Mouse (Mus musculus): ENCODE measurements at regions not wholly inside any gene's neighbourhood (a gene's known extent, or its start where the extent isn't known, plus 50 kb on each side); places are given as distances from the start of the nearest gene placed in this dataset.

GRCm38 (mm10) chr15:72101730-72102129 lies 1732.6 kb upstream of the Gm6569 start:
- H3K36me3 ChIP-seq, result no peaks in the 10 kb centered on the region
- ATAC-seq (ENCODE audit: low FRiP score, low read depth), result no peak
- no peaks in the 10 kb centered on the region for H3K27me3 ChIP-seq
- H3K27ac ChIP-seq (replicated peaks), result no peak overlapping the region
- WGBS, result 67% methylated on average over 1 of the region's 1 CpGs
- peaks cover 4% of the 10 kb centered on the region; the same call in 1 of the 2 replicates for H3K4me1 ChIP-seq (replicated peaks)
- H3K4me2 ChIP-seq, result no peak overlapping the region
- no peaks in the 10 kb centered on the region for H3K9me3 ChIP-seq
- H3K4me3 ChIP-seq, result no peak overlapping the region
- no peak overlapping the region for H3K9ac ChIP-seq

- peaks cover 4% of the 10 kb centered on the region; the same call in 1 of the 2 replicates for H3K4me1 ChIP-seq (replicated peaks)
- H3K9ac ChIP-seq, result no peak overlapping the region
- peak; percentile 73 for ATAC-seq (ENCODE audit: low FRiP score, low read depth)
- H3K4me2 ChIP-seq, result no peak overlapping the region
- no peaks in the 10 kb centered on the region for H3K27me3 ChIP-seq
- 0 out of 2 replicates have a peak overlapping the region, but pooled peaks have one; percentile 20 for H3K27ac ChIP-seq (replicated peaks)
- WGBS, result 35% methylated on average over 4 of the region's 4 CpGs
- H3K9me3 ChIP-seq, result no peaks in the 10 kb centered on the region
- no peak overlapping the region for H3K4me3 ChIP-seq
- H3K36me3 ChIP-seq, result no peaks in the 10 kb centered on the region
Observed at GRCm38 (mm10) chr15:72105830-72106413, 1728.4 kb upstream of the Gm6569 start.

DNA sequence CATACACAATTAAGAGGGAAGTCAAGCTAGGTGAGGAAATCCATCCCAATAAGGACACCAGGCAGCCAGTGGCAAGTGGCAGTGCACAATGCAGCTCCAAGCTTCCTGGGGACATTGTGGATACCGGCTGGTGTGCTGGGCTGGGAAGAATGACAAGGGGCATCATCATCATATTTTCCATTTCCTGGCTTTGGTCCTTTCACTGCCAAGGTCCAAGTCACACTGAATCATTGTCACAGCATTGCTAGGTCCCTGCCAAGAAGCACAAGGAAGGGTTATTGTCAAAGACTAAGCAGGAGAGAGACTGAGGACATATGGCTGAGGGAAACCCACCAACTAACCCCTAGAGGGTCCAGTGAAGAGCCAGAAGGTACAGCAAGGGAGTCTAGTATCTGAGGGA lies 1723.8 kb upstream of the Gm6569 start:
- Histone ChIP-seq H3K27ac (replicated peaks) (no peak overlapping the region), H3K36me3 (no peaks in the 10 kb centered on the region), H3K9me3 (no peaks in the 10 kb centered on the region), H3K27me3 (no peaks in the 10 kb centered on the region), H3K4me2 (no peak overlapping the region), H3K4me1 (replicated peaks) (peaks cover 4% of the 10 kb centered on the region; the same call in 1 of the 2 replicates), H3K9ac (no peak overlapping the region), H3K4me3 (no peak overlapping the region)
- WGBS, result 75% methylated on average over 1 of the region's 1 CpGs
- ATAC-seq (ENCODE audit: low FRiP score, low read depth), result no peak

DNA sequence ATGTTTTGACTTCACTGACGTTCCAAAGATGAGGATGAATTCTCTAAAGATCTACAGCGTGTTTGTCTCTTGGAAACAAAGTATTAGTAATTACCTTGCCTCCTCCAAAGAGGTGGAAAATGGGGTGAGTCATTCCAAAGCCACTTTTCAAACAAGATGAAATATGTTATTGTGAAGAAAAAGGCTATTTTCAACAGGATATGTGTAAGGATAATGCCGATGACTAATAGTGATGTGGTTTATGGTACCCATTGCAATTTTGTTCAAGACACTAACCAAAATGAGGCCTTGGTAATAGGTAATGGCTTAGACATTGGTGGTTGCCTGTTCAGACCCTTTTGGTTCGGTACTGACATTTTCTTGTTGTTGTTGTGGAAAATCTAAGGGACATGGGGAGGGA lies 1717.6 kb upstream of the Gm6569 start:
- Histone ChIP-seq H3K4me3 (no peak overlapping the region), H3K4me2 (no peak overlapping the region), H3K27me3 (no peaks in the 10 kb centered on the region), H3K36me3 (no peaks in the 10 kb centered on the region), H3K27ac (replicated peaks) (no peak overlapping the region), H3K9ac (no peak overlapping the region), H3K4me1 (replicated peaks) (no peaks in the 10 kb centered on the region), H3K9me3 (no peaks in the 10 kb centered on the region)
- no peak for ATAC-seq (ENCODE audit: low FRiP score, low read depth)
- 80% methylated on average over 4 of the region's 4 CpGs for WGBS

GRCm38 (mm10) chr15:72134226-72134625 lies 1700.1 kb upstream of the Gm6569 start:
- Histone ChIP-seq H3K36me3 (no peaks in the 10 kb centered on the region), H3K27ac (replicated peaks) (no peak overlapping the region), H3K9ac (no peak overlapping the region), H3K27me3 (no peaks in the 10 kb centered on the region), H3K4me3 (no peak overlapping the region), H3K4me1 (replicated peaks) (no peaks in the 10 kb centered on the region), H3K4me2 (no peak overlapping the region), H3K9me3 (no peaks in the 10 kb centered on the region)
- 84% methylated on average over 8 of the region's 8 CpGs for WGBS
- ATAC-seq (ENCODE audit: low FRiP score, low read depth), result no peak

- no peaks in the 10 kb centered on the region for H3K4me1 ChIP-seq (replicated peaks)
- H3K27me3 ChIP-seq, result no peaks in the 10 kb centered on the region
- no peaks in the 10 kb centered on the region for H3K9me3 ChIP-seq
- no peak overlapping the region for H3K27ac ChIP-seq (replicated peaks)
- H3K9ac ChIP-seq, result no peak overlapping the region
- 55% methylated on average over 4 of the region's 4 CpGs for WGBS
- no peaks in the 10 kb centered on the region for H3K36me3 ChIP-seq
- no peak overlapping the region for H3K4me2 ChIP-seq
- no peak overlapping the region for H3K4me3 ChIP-seq
- 0 out of 2 replicates have a peak, but pooled peaks have one; percentile 42 for ATAC-seq (ENCODE audit: low FRiP score, low read depth)
Observed at GRCm38 (mm10) chr15:72135992-72136617, 1698.3 kb upstream of the Gm6569 start.

DNA sequence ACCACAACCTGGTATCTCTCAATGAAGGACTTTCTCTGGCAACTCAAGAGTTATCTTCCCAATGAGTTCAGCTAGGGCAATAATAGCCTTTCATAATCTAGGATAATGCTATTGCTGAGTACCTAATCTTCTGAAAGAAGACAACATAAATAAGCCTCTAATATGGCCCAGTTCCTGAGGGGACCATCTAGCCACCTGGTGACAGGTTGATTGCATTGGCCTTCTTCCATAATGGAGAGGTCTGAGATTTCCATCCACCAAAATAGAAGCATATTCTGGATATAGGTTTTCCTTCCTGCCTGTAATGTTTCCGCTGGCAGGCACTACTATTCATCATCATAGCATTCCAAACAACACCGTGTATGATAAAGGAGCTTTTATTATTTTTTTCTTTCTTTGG lies 1694.2 kb upstream of the Gm6569 start:
- Histone ChIP-seq H3K27ac (replicated peaks) (no peak overlapping the region), H3K9me3 (no peaks in the 10 kb centered on the region), H3K36me3 (no peaks in the 10 kb centered on the region), H3K4me2 (no peak overlapping the region), H3K9ac (no peak overlapping the region), H3K27me3 (no peaks in the 10 kb centered on the region), H3K4me1 (replicated peaks) (no peaks in the 10 kb centered on the region), H3K4me3 (no peak overlapping the region)
- 90% methylated on average over 2 of the region's 2 CpGs for WGBS
- ATAC-seq (ENCODE audit: low FRiP score, low read depth), result no peak

DNA sequence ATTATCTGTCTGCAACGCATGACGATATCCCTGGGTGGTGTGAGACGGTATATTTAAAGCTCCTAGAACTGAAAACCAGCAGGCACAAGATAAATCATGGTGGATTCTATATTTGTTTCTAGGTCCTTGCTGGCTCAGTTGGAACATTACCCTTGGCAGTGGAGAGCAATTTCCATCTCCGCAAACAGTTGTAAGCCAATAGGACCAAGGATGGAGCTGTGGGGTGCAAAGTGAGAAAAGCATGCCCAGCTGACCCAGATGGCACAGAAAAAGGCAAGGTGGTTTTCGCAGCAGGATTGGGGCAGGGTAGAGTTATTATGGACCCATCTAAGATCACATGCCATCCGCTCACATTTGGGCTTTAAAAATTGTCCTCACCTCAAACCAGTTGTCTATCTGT lies 1683.8 kb upstream of the Gm6569 start:
- Histone ChIP-seq H3K4me1 (replicated peaks) (no peaks in the 10 kb centered on the region), H3K9me3 (no peaks in the 10 kb centered on the region), H3K27ac (replicated peaks) (no peak overlapping the region), H3K36me3 (no peaks in the 10 kb centered on the region), H3K27me3 (no peaks in the 10 kb centered on the region), H3K4me2 (no peak overlapping the region), H3K4me3 (no peak overlapping the region), H3K9ac (no peak overlapping the region)
- 75% methylated on average over 6 of the region's 6 CpGs for WGBS
- ATAC-seq (ENCODE audit: low FRiP score, low read depth), result no peak

DNA sequence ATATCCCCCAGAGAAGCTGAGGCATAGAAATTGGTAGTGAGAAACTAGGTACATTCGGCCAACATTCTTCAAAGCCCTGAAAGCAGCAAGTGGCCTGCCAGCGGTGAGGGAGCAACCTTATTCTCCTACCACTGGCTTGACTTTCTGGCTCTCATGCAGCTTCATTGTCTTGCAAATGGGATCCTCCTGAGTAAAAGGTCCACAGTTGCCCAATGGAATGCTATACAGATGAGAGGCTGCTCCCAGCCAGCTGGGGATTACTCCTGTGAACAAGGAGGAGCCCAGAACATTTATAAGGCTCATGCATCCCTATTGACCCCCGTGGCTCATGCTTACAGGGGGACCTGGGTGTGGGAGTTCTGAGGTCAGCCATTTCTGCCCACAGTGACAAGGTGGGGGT lies 1675.9 kb upstream of the Gm6569 start:
- H3K36me3 ChIP-seq, result no peaks in the 10 kb centered on the region
- no peaks in the 10 kb centered on the region for H3K27me3 ChIP-seq
- H3K9me3 ChIP-seq, result no peaks in the 10 kb centered on the region
- WGBS, result 61% methylated on average over 3 of the region's 3 CpGs
- no peak overlapping the region for H3K9ac ChIP-seq
- ATAC-seq (ENCODE audit: low FRiP score, low read depth), result no peak
- no peak overlapping the region for H3K4me3 ChIP-seq
- H3K27ac ChIP-seq (replicated peaks), result no peak overlapping the region
- H3K4me1 ChIP-seq (replicated peaks), result no peaks in the 10 kb centered on the region
- no peak overlapping the region for H3K4me2 ChIP-seq

GRCm38 (mm10) chr15:72200861-72201260 lies 1633.5 kb upstream of the Gm6569 start:
- H3K9me3 ChIP-seq, result no peaks in the 10 kb centered on the region
- no peak overlapping the region for H3K4me2 ChIP-seq
- no peak overlapping the region for H3K4me3 ChIP-seq
- no peak overlapping the region for H3K9ac ChIP-seq
- no peaks in the 10 kb centered on the region; the same call in 1 of the 2 replicates for H3K27me3 ChIP-seq
- H3K4me1 ChIP-seq (replicated peaks), result peaks cover 6% of the 10 kb centered on the region; the same call in 1 of the 2 replicates
- WGBS, result 30% methylated on average over 3 of the region's 3 CpGs
- no peak overlapping the region for H3K27ac ChIP-seq (replicated peaks)
- ATAC-seq (ENCODE audit: low FRiP score, low read depth), result no peak
- H3K36me3 ChIP-seq, result no peaks in the 10 kb centered on the region

DNA sequence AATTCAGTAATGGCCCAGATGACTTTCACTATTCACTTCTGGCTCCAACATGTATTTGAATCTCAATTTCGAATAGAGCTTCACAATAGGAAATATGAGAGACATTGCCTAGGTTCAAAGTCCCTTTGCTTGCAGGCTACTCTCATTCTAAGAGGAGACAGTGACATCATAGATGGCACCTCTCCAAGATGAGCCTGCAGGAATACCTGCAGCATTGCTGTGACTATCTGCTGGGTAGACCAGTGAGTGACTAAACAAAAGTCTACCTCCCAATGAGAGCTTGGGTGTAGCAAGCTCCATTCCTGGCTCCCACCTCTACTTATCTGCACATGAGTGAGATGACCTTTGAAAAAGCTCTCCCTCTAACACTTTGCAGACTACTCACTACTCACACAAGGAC lies 1632.6 kb upstream of the Gm6569 start:
- Histone ChIP-seq H3K27ac (replicated peaks) (no peak overlapping the region), H3K27me3 (no peaks in the 10 kb centered on the region; the same call in 1 of the 2 replicates), H3K9ac (no peak overlapping the region), H3K4me2 (no peak overlapping the region), H3K4me1 (replicated peaks) (peaks cover 10% of the 10 kb centered on the region), H3K36me3 (no peaks in the 10 kb centered on the region), H3K9me3 (no peaks in the 10 kb centered on the region), H3K4me3 (no peak overlapping the region)
- WGBS, result 77% methylated on average over 1 of the region's 1 CpGs
- no peak for ATAC-seq (ENCODE audit: low FRiP score, low read depth)

DNA sequence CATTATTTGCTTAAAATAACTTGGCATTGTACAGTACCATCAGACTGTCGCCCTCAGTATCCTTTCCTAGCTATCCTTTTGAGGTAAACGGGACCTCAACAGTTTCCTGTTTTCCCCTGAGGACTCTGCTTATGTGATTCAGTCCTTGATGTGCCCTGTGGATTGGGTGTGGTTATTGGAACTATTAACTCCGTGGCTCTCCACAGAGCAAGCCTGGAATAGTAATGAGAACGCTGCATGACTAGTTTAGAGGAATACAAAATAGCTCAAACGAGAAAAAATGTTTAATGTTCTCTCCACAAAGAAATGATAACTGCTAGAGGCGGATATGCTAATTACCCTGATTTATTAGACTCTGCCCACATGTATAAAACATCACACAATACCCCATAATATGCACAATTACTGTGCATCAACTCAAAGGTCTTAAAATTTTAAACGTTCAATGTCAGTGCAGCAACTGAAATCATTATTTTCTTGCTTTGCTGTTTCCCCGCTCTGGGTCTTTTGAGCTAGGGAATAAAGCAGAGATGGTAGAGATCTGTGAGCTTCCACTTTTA lies 1629.0 kb upstream of the Gm6569 start:
- Histone ChIP-seq H3K4me2 (no peak overlapping the region), H3K27me3 (no peaks in the 10 kb centered on the region; the same call in 1 of the 2 replicates), H3K4me3 (no peak overlapping the region), H3K36me3 (no peaks in the 10 kb centered on the region), H3K9ac (no peak overlapping the region), H3K4me1 (replicated peaks) (peaks cover 10% of the 10 kb centered on the region), H3K27ac (replicated peaks) (peak overlapping the region; percentile 56), H3K9me3 (no peaks in the 10 kb centered on the region)
- no peak for ATAC-seq (ENCODE audit: low FRiP score, low read depth)
- WGBS, result 44% methylated on average over 8 of the region's 8 CpGs

Data from hindbrain, embryonic 15.5 days (tissue).